Mouse (Mus musculus): Measurements from ENCODE around the gene Sh3gl1.

Gene Sh3gl1

GRCm38 (mm10) chr17:56018347-56019131, 17.9 kb downstream of the Sh3gl1 start:
- peak; percentile 62 for DNase-seq

GRCm38 (mm10) chr17:56017848-56018247, 18.6 kb downstream of the Sh3gl1 start:
- DNase-seq = no peak

GRCm38 (mm10) chr17:56016793-56017785, 19.3 kb downstream of the Sh3gl1 start:
- no peak for DNase-seq

DNA sequence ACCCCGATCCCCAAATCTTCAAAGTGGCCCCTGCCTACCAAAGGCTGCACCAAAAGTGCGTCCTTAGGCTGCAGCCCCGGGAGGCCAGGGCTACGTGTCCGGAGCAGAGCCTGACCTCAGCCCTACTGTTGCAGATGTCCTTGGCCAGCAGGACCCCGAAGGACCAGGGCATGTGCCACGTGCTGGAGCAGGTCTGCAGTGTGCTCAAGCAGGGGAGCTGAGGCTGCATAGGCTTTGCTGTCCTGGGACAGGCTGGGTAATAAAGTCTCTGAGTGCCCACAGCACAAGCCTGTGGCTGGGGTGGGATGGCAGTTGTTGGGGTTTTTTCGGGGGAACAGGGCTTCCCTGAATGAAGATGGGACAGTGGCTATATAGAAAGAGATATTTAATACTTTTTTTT, 20.1 kb downstream of the Sh3gl1 start:
- no peak for DNase-seq

DNA sequence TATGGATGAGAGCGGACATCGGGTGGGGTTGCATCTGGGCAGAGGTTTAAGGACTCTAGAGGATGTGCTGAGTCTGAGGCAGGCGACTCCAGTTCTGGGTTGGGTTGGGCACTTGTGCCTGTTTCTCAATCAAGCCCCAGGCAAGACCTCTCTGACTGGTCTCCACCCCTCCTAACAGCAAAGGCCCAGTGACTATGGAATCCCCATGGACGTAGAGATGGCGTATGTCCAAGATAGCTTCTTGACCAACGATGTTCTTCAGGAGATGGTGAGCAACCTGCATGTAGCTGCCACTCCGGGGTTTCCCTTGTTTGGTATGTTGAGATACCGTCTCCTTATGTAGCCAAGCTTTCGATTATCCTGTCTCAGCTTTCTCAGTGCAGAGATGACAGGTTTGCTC, 21.1 kb downstream of the Sh3gl1 start:
- DNase-seq = no peak

GRCm38 (mm10) chr17:56011441-56011840, 25.0 kb downstream of the Sh3gl1 start:
- DNase-seq = no peak

DNA sequence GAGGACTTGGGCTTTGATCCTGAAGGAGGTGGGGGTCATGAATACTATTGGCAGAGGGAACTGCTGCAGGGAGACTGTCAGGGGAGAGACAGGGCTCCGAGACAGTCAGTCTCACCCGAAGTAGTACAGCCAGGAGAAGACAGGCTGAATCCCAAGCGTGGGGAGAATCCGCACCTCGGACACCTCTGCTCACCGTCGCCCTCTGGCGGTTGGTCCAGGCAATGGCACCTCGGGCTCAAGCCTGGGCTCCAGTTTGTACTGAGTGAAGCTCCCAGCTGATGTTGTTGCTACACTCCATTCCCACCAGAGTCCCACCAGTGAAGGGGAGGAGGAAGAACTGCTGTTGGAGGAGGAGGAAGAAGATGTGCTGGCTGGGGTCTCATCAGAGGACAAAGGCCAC, 25.8 kb downstream of the Sh3gl1 start:
- peak; percentile 85 for DNase-seq

DNA sequence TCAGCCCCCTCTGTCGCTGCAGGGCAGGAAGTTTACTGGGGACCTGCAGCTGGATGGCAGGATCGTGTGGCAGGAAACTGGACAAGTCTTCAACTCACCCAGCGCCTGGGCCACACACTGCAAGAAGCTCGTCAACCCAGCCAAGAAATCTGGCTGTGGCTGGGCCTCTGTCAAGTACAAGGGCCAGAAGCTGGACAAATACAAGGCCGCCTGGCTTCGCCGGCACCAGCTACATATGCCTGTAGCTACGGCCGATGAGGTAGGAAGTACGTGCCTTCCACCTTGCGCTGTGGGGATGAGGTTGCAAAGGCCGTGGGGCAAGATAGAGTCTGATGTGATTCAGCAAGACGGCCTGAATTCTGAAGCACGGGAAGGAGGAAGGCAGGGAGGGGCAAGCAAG, 26.2 kb downstream of the Sh3gl1 start:
- DNase-seq = no peak

- no peak for DNase-seq
Measured at GRCm38 (mm10) chr17:56009962-56010240, 26.5 kb downstream of the Sh3gl1 start.

DNA sequence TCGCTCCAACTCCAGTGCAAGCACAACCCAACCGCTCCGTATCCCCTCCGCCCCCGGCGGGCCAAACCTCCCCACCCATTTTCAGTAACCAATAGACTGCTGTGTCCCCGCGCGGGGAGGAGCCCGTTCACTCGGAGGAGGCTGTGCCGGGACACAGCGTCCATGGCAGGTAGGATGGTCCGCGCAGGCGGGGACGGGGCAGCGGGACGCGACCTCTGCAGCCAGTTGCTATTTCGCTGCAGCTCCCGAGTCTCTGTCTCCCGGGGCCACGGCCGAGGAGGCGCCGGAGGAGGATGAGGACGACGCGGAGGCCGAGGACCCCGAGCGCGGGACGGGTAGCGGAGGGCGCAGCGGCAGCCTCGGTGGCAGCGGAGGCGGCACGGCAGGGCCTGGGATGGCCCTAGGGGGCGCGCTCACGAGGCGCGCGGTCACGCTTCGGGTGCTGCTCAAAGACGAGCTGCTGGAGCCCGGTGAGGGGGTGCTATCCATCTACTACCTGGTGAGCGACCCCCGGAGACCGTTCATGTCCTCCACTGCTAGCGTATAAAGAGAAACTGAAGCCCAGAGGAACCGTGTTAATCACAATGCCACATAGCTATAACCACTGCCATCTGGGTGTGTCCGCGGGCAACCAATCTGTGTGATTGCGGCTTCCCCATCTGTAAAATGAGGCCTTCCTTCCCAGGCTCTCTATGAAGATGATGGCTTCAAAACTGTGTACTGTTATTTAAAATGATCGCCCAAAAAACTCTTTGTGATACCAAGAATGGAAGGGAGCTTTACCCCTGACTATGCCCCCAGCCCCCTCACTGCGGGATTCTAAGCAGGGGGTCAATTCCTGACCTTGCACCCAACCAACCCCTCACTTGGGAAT, 27.1 kb downstream of the Sh3gl1 start:
- DNase-seq = peak; percentile 95

- DNase-seq = peak; percentile 97
Measured at GRCm38 (mm10) chr17:56008356-56009087, 27.9 kb downstream of the Sh3gl1 start.

- no peak for DNase-seq
Measured at GRCm38 (mm10) chr17:56007444-56008355, 28.7 kb downstream of the Sh3gl1 start.

DNA sequence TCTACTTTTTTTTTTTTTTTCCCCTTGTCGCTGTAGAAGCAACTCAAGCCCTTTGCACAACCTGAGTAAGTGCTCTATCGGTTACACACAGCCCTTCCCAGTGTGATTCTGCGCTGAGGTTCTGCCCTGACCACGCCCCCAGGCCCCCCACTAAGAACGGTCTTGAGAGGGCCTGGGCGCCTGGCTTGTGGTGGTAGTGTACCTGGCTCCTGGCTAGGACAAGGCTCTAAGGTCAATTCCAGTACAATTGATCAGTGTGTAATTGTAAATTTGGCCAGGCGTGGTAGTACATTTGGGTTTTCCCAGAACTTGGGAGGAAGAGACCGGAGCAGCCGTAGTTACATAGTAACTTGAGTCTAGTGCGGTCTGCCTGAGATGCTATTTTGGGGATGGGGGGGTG, 29.5 kb downstream of the Sh3gl1 start:
- DNase-seq = no peak

DNA sequence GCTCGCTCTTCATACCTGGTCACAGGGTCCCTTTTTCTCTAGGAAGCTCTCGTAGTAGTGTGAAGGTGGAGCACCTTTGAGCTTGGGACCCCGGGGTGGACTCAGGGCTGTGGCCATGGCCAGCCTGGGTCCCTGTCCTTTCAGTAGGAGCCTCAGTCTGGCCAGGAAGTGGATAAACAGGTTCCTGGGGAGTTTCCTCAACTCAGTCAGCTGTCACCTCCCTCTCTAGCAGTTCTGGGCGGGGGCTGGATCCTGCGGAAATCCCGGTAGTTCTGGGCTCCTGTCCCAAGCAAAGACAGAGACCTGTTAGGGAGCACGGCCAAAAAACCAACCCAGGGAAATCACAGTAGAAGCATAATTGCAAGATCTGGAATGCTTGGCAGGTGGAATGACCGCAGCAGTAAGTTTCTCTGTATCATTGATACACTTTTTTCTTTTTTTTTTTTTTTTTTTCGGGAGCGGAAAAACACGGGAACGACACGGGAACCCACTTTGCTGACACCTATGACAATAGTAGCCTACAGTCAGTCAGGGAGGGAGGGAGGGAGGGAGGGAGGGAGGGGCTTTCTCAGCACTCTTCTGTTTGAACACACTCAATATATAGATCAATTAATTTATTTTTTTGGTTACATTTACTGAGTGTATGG, 30.9 kb downstream of the Sh3gl1 start, which contains the start of the genes Stap2 and Mpnd:
Gene Stap2, minus strand, starts transcription at position 170 of the 647 bp plus-strand sequence.
Gene Mpnd, plus strand, starts transcription at position 297 of the 647 bp plus-strand sequence.
- peak; percentile 86 for DNase-seq

GRCm38 (mm10) chr17:56003000-56003399, 33.4 kb downstream of the Sh3gl1 start:
- DNase-seq = no peak

GRCm38 (mm10) chr17:55999794-56000499, 36.5 kb downstream of the Sh3gl1 start:
- DNase-seq = no peak

DNA sequence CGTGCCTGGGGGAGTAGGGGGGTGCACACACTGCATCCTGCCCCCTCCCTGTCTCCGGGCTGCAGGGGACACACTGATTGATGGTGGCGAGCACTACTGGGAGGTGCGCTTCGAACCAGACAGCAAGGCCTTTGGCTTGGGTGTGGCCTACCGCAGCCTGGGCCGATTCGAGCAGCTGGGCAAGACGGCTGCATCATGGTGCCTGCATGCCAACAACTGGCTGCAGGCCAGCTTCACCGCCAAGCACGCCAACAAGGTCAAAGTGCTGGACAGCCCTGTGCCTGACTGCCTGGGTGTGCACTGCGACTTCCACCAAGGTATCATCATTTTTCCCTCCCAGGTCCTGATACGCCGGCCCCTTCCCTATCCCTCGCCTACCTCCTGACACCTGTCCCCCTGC, 40.4 kb downstream of the Sh3gl1 start:
- no peak for DNase-seq

DNA sequence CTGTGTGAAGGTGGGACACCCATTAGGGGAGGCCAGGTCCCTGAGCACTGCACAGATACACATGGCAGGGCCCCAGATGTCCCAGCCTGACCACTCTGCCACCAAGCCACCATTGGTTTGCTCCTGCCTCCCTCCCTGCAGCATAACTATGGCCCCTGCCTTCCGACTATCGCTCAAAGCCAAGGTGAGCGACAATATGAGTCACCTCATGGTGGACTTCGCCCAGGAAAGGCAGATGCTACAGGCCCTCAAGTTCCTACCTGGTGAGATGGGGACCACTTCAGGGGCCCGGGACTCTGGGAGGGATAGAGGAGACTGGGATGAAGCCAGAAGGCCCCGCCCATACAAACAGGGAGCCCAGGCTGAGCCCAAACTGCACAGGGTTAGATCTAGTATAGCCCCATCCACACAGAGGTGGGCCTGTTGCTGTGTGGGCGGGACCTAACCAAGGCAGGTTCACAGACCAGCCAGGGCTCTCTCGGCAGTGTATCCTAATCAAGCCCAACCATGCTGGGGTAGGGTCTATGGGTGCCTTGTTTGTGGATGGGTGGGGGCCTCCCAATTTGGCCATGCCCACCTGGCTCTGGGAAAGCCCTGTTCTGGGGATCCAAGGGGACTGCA, 46.0 kb downstream of the Sh3gl1 start:
- DNase-seq = no peak

Data from lung, postnatal 36 days (tissue).